Mouse (Mus musculus) embryo, embryonic 10.5 days (tissue): ENCODE measurements around the gene E2f6.

Source experiments
- DNase-seq: peaks from one replicate; pipeline ENCODE4 v3.0.0-alpha.2; 2015; ENCODE audit warnings: low spot score

Gene E2f6

DNA sequence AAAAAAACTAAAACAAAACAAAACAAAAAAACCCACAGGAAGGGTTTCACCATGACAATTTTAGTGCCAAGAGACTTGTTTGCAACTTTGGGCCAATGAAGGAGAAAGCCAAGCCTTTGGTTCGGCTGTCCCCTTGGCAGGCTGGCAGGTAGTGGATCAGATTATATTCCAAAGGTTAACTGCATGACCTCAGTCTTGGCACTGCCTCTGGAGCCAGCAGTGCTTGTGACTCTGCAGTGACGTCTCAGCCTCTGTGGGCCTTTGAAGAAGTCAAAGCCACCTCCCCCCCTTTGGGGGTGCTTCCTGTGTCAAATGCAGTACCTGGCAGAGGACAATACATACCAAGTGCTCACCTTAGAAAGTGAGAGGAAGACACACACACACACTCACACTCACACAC, 63.3 kb downstream of the E2f6 start:
- DNase-seq = no peak

- no peak for DNase-seq
Observed at GRCm38 (mm10) chr12:16875269-16875668, 64.5 kb downstream of the E2f6 start.

DNA sequence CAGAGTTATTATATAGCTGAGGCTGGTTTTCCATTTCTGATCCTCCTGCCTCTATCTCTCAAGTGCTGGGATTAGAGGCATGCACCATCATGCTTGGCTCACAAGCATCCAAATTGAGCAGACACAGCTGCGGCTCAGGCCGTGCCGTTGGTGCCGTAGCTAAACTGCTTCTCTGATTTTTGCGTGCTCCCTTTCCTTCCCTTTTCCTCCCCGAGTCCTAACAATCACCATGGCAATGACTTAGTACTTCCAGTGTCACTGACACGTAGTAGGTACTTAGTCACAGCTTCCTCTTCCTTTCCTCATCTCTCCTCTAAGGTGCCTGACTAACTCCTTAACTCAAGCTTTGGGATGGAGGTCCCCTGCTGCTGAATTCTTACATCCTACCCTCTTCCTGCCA, 64.9 kb downstream of the E2f6 start:
- no peak for DNase-seq

DNA sequence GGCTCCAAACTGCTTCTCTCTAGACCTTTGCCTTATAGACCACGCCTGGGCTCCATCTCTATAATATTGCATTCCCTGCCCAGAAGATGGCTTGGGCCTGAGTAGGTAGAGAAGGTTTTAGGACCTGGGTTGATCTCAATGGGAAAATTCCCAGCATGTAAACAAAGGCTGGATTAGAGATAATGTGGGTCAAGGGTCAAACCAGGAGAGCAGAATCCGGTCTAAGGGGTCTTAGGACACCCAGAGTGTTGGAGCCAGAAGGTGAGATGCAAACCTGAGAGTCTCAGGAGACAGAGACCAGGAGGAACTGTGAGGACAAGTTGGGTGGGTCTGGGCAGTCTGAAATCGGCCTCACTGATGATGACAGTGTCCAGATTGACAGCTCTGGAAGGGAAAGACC, 65.9 kb downstream of the E2f6 start:
- no peak for DNase-seq

GRCm38 (mm10) chr12:16877141-16877540, 66.4 kb downstream of the E2f6 start:
- DNase-seq = no peak

DNA sequence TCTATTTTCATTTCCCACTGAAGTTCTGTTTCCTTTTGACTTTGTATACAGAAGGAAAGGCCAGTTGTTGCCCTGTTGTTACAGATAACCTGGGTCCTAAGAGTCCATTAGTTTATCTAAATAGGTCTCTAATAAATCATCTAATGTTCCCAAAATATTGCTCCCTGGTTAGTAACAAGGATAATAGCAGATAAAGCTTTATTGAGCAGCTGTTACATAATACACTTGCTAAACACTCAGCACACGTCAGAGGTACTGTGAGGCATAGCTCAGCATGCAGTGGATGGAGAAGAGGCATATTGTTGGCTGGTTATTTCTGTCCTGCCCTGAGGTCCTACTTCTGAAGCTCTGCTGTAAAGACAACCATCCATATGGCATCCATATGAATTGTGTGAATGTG, 66.9 kb downstream of the E2f6 start:
- no peak for DNase-seq

- no peak for DNase-seq
Observed at GRCm38 (mm10) chr12:16879369-16879768, 68.6 kb downstream of the E2f6 start.

DNA sequence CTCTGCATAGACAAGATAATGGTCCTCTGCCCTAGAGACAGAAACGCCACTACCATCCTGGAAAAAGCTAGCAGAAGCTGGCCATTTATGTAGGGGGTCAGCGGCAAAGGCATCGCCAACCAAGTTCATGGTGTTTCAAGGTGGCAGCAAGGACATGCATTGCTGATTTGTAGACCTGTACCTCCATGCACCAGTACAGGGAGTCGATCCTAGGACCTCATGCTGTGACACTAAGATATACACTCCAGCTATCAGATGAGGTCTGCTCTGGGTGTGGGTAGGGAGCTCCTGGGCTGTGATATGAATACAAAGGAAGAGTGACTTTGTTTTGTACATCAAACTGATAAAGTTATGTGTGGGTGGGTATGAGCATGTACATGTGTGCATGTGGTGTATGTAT, 69.3 kb downstream of the E2f6 start:
- DNase-seq = no peak

GRCm38 (mm10) chr12:16882442-16882841, 71.7 kb downstream of the E2f6 start:
- DNase-seq = no peak

- DNase-seq = peak; percentile 27
Observed at GRCm38 (mm10) chr12:16883111-16883510, 72.3 kb downstream of the E2f6 start.

DNA sequence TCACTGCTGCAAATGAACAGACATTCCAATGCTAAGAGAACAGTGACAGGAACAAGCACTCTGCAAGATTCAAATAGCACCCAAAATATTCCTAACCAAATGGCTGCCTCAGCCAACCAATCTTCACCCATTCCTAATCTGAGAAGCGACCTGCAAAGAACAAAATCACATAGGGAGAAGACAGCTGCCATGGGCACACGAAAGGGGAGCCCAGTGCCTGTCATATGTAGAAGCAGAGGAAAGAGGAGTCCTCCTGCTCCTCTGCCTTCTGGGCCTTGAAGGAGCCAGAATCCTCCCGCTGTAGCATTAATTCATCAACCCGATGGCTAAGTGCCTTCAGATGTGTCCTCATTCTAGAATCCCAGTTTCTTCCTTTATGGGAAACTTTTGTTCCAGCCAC, 73.8 kb downstream of the E2f6 start:
- no peak for DNase-seq

DNA sequence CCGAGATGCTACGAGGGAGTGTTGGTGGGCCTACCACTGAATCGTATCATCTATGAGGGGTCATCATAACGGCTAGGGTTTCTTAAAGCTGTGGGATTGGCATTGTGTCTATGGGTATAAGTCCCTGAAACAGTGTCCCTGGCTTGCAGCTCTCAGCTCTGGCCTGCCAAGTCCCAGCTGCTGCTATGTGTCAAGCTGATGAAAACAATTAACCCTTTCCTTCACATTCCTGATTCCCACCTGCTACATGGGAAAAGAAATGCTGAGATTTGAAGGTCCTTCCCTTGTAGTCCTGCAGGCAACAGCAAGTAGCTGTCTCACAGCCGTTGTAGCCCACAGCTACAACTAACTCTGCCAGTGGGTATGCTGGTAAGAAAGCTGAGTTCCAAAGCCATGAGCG, 75.6 kb downstream of the E2f6 start:
- DNase-seq = no peak
